Mouse (Mus musculus) limb, embryonic 10.5 days (tissue): ENCODE measurements around the gene Trim12c. TPM values are rescaled to one million over a fixed set of nuclear protein-coding genes. Genes with fewer than 3 reads are reported as not detected.
A peak's percentile ranks its signal among the peaks of the same experiment; 100 is the strongest.

Experiments
- DNase-seq: peaks from one replicate; pipeline ENCODE4 v3.0.0-alpha.2; 2017; ENCODE audit warnings: low spot score
- H3K27ac ChIP-seq: fragments of 300-500 bp; sonication (generic); 2 replicates; pipeline ENCODE4 v1.5.1; 2016; ENCODE audit warnings: mild to moderate bottlenecking
- H3K27me3 ChIP-seq: fragments of 300-500 bp; sonication (generic); 2 replicates; pipeline ENCODE4 v1.6.1; 2016; ENCODE audit warnings: low read depth, mild to moderate bottlenecking; ENCODE audit not compliant: poor library complexity, severe bottlenecking
- H3K36me3 ChIP-seq: fragments of 300-500 bp; sonication (generic); 2 replicates; pipeline ENCODE4 v1.6.1; 2016; ENCODE audit warnings: mild to moderate bottlenecking, moderate library complexity
- H3K4me1 ChIP-seq: fragments of 300-500 bp; sonication (generic); 2 replicates; pipeline ENCODE4 v1.6.1; 2016
- H3K4me3 ChIP-seq: fragments of 300-500 bp; sonication (generic); 2 replicates; pipeline ENCODE4 v1.5.1; 2016; ENCODE audit warnings: mild to moderate bottlenecking, moderate library complexity
- H3K9me3 ChIP-seq: fragments of 300-500 bp; sonication (generic); replicated peaks from 2 replicates; pipeline ENCODE4 v1.6.1; 2016; ENCODE audit warnings: mild to moderate bottlenecking
- WGBS: fragments of 180-500 bp; shearing (Covaris S2); methylation state at CpG from one replicate; pipeline ENCODE4 v1.1.7; 2016; 5-methylcytosine and 5-hydroxymethylcytosine counted together
- polyA plus RNA-seq: library from polyadenylated mRNA; unstranded; fragments of >200 nt; fragmentation: Nextera tagmentation; extraction: Ambion mirVana; gene quantifications from 2 replicates; pipeline ENCODE4 v1.2.1, GENCODE M21; 2016

The Trim12c gene
- polyA plus RNA-seq, 1 experiment from 2014 or later = 1.1 TPM

- H3K4me3 ChIP-seq = peak overlapping the region; percentile 38
- DNase-seq = no peak
- no peaks in the 10 kb centered on the region for H3K9me3 ChIP-seq
- H3K27ac ChIP-seq = no peak overlapping the region
- no peaks in the 10 kb centered on the region for H3K36me3 ChIP-seq
- 15% methylated on average over 15 of the region's 15 CpGs for WGBS
- H3K27me3 ChIP-seq = no peaks in the 10 kb centered on the region
- H3K4me1 ChIP-seq = no peaks in the 10 kb centered on the region
Measured at GRCm38 (mm10) chr7:104314796-104315353, 38.3 kb downstream of the Trim12c start.

GRCm38 (mm10) chr7:104291638-104292400 lies 61.3 kb downstream of the Trim12c start:
- Histone ChIP-seq H3K4me3 (no peak overlapping the region), H3K27ac (no peak overlapping the region), H3K36me3 (no peaks in the 10 kb centered on the region), H3K9me3 (no peaks in the 10 kb centered on the region), H3K27me3 (no peaks in the 10 kb centered on the region), H3K4me1 (no peaks in the 10 kb centered on the region)
- DNase-seq = no peak
- WGBS = 86% methylated on average over 5 of the region's 5 CpGs

GRCm38 (mm10) chr7:104290641-104291040 lies 62.5 kb downstream of the Trim12c start:
- Histone ChIP-seq H3K4me1 (no peaks in the 10 kb centered on the region), H3K4me3 (no peak overlapping the region), H3K9me3 (no peaks in the 10 kb centered on the region), H3K27me3 (no peaks in the 10 kb centered on the region), H3K36me3 (no peaks in the 10 kb centered on the region), H3K27ac (no peak overlapping the region)
- 98% methylated on average over 1 of the region's 1 CpGs for WGBS
- no peak for DNase-seq

Other genes starting within 250 kb of the Trim12c start
- gene Olfr646, start 248.5 kb downstream of the Trim12c start, polyA plus RNA-seq = not detected in 2 replicates
- not detected in 2 replicates for gene Ubqln5, start 223.5 kb downstream of the Trim12c start, polyA plus RNA-seq
- not detected in 2 replicates for gene Olfr643, start 216.0 kb downstream of the Trim12c start, polyA plus RNA-seq
- not detected in 2 replicates for gene Ubqln3, start 210.1 kb downstream of the Trim12c start, polyA plus RNA-seq
- gene Ubqlnl, start 202.8 kb downstream of the Trim12c start, polyA plus RNA-seq = not detected in 2 replicates
- gene Olfm5, start 188.5 kb downstream of the Trim12c start, polyA plus RNA-seq = not detected in 2 replicates
- gene Olfr648, start 170.0 kb downstream of the Trim12c start, polyA plus RNA-seq = 0.16 and 0.29 TPM in 2 replicates
- not detected in 2 replicates for gene Olfr649, start 157.4 kb downstream of the Trim12c start, polyA plus RNA-seq
- 6.4 and 7.0 TPM in 2 replicates for gene Trim6, start 134.6 kb downstream of the Trim12c start, polyA plus RNA-seq
- 0.31 and 0.91 TPM in 2 replicates for gene Trim34a, start 108.9 kb downstream of the Trim12c start, polyA plus RNA-seq
- not detected in 2 replicates for gene Trim5, start 65.3 kb downstream of the Trim12c start, polyA plus RNA-seq
- gene Trim12a, start 37.9 kb downstream of the Trim12c start, polyA plus RNA-seq = 1.7 and 2.3 TPM in 2 replicates
- not detected in 2 replicates for gene Trim34b, start 23.9 kb downstream of the Trim12c start, polyA plus RNA-seq
- gene Trim30b, start 16.5 kb upstream of the Trim12c start, polyA plus RNA-seq = 0.05 and 0.09 TPM in 2 replicates
- not detected in 2 replicates for gene Trim30c, start 47.5 kb upstream of the Trim12c start, polyA plus RNA-seq
- gene Trim30a, start 111.8 kb upstream of the Trim12c start, polyA plus RNA-seq = 0.33 and 0.39 TPM in 2 replicates
- 0.11 TPM in 1 of 2 replicates, not detected in the other for gene Trim30d, start 154.5 kb upstream of the Trim12c start, polyA plus RNA-seq
- gene Olfr651, start 196.8 kb upstream of the Trim12c start, polyA plus RNA-seq = not detected in 2 replicates
- gene Olfr652, start 207.5 kb upstream of the Trim12c start, polyA plus RNA-seq = not detected in 2 replicates
- not detected in 2 replicates for gene Olfr653, start 224.0 kb upstream of the Trim12c start, polyA plus RNA-seq
- not detected in 2 replicates for gene Olfr654, start 233.7 kb upstream of the Trim12c start, polyA plus RNA-seq
- not detected in 2 replicates for gene Olfr655, start 248.4 kb upstream of the Trim12c start, polyA plus RNA-seq